Mouse (Mus musculus) adrenal gland, postnatal 14 days (tissue): Measurements from ENCODE around the gene Il17d. TPM values are rescaled to one million over a fixed set of nuclear protein-coding genes. Genes with fewer than 3 reads are reported as not detected.

Source experiments
- DNase-seq: peaks from one replicate; pipeline ENCODE4 v3.0.0; 2021; ENCODE audit warnings: mixed read lengths
- long read RNA-seq, 2 experiments: library from polyadenylated mRNA; stranded (forward); transcript quantifications; one replicate each; pipeline ENCODE4 v2.0.0; 2021
- total RNA-seq: library from RNA; stranded (reverse); gene quantifications from 2 replicates; pipeline ENCODE4 v1.2.3, GENCODE M21; 2021

Il17d gene
- total RNA-seq = 2.0 and 3.7 TPM in 2 replicates
- long read RNA-seq, experiment 1, partial matches to known transcripts = 1 of 1 reads
- long read RNA-seq, experiment 1, other reads (novel, unspliced or antisense) = 0 of 1 reads
- long read RNA-seq, experiment 2 = 0 reads

DNA sequence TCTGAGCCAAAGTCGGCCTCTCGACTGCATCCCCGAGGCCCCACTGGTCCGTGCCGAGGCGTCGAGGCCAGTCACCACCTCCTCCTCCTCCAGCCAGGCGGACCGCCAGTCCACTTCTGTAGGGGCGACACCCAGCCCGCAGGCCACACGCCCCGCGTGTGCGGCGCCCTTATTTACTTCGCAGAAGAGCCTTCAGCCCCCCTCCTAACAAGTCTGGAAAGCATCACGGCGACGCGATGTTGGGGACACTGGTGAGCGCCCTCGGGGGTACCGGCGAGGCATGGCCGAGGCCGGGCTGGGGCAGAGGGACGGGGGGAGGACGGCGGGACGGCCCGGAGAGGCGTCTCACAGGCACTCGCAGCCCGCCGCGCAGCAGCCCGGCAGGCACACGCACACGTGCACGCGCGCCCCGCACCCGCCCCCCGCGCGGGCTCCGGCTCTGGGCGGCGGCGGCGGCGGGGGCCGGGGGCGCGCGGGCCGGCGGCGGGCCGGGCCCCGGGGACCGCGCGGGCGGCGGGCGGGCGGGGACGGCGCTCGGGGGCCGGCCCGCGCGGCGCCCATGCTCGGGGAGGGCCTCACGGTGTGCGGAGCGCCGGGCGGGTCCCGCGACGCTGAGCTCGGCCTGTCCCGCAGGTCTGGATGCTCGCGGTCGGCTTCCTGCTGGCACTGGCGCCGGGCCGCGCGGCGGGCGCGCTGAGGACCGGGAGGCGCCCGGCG lies at the start of gene Il17d:
Gene Il17d (plus strand): TSS at position 107 of the 717 bp plus-strand sequence.
- peak; percentile 63 for DNase-seq

DNA sequence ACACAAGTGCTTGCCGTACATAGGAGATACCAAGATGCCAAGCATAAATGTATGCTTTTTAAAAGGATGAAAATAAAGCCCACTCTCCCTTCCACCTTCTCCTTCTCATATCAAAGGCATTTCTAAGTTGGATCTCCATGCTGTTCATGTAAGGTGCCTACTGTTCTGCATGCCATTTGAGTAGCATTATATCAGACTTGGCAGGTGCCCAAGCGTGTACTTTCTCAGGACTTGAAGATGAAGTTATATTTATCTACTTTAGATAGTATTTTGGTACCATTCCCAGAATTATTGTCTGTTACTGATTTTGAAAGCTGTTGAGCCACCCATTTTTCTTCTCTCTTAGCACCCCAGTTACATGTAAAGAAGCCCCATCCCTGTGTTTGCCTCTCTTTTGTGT lies 49.5 kb upstream of the Il17d start:
- DNase-seq = no peak

DNA sequence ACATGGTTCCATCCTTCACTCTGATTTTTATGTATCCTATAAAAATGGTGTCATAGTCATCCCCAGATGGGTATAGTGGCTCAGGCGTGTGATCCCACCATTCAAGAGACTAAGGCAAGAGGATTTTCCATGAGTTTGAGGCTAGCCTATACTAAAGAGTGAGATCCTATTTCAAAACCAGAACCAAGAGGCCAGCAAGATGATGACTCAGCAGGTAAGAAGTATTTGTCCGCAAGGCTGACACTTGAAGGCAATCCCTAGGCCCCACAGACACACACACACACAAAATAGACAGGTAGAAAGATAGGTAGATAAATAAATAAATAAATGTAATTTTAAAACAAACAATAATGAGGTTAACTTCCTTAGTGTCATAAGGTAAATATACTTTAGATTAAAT lies 42.3 kb upstream of the Il17d start:
- no peak for DNase-seq

DNA sequence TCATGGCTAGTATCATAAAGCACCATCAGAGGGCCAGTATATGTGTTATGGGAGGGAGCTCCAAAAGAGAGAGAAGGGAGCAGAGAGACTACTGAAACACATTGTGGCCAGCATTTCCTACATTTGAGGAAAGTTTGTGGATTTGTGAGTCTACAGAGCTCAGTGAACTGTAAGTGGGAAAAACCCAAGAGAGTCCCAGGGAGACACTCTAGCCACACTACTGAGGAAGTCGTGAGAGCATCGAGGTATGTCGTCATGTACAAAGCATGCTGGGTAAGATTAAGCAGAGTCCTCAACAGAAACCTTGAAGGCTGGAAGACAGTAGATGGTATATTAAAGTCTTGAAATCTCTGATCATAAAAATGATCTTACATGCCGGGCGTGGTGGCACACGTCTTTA lies 40.4 kb upstream of the Il17d start:
- no peak for DNase-seq

DNA sequence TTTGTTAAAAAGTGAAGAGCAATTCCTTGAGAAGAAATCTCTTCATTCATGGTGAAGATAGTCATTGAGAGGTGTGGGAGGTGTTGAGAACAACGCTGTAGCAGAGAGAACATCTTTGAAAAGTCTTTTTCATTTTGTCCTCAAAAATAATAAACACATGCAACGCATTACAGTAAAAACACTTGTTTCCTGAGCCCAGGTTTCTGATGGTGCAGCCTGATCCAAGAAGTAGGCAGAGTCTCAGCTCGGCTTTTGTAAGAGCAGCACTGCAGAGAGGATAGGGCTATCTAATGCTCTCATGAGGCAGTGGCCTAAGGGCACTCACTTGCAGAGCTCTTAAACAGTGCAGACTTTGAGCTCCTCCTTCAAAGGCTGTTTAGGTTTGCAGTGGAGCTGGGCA lies 34.9 kb upstream of the Il17d start:
- no peak for DNase-seq

DNA sequence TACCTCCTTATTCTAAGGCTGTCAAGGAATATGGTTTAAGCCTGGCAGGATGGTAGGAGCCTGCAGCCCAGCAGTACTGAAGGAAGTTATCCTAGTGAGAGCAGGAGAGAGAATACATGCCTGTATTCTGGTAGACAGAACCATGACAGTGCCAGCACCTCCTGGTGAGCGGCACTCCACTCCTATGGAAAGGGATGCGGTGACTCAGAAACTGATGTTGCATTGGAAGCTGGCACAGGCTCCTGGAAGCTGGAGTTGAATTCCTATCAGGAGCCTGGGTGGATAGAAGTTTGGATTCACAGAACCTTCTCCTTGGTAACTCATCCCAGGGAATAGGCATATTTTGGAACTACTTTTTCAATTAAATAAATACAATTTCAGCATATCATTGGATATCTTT lies 30.7 kb upstream of the Il17d start:
- DNase-seq = no peak

DNA sequence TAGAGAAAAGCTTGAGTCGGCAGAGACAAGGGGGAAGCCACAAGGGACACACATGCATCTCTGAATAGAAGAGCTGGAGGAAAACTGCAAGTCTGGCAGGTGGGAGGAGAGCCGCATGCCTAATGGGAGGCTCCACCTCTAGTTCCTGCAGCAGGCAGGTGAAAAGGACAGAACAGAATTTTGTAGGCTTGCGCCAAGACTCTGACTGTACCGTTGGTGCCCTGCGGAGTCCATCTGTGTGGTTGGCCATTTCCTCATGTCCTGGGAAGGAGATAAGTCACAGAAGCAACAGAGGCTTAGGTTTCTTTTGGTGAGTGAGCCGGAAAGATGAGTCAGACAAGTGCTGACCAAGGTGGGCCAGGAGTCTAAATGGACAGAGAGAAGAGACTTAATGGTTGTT lies 20.8 kb upstream of the Il17d start:
- no peak for DNase-seq

DNA sequence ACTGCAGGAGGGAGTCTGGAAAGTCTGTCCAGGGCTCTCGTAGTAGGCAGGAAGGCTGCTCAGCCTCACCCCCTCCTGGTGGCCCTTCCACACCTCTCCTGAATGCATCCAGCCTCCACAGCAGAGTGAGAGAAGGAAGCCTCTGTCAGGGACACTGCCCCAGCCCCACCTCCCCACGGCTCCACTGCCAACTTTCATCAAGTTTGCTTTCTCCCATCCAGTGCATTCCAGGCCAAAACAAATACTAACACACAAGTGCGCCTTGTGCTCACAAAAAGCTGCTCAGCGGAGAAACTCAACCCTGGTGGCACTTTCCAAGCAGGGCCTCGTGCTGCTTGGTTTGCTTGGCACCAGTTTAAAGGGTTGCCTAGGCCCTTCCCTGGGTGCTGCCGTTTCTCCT lies 15.0 kb upstream of the Il17d start:
- DNase-seq = peak; percentile 13

DNA sequence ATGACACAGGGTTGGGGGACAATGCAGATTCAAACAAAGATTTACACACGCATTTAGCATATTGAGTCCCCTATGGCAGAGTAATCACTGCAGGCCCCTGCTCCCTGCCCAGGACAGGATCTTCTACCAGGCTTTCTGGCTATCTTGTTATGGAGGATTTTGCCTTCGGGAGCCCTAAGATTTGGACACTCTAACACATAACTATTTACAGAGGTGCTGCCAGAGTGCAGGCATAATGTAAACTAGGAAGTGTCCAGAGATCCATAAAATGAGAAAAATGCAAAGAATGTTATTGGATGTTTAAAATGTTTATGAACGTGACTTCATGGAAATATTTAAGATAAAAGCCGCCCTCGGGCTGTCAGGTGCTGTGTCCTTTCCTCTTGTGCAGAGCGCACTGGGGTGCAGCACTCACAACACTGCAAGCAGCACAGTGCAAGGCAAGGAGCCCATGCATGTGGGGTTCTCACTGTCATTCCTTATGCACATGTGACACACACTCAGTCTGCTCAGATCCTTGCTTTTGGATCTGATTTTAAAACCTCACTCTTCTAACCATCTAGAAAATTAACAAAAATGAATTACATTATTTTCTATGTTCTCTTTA lies 9.3 kb upstream of the Il17d start:
- DNase-seq = no peak

DNA sequence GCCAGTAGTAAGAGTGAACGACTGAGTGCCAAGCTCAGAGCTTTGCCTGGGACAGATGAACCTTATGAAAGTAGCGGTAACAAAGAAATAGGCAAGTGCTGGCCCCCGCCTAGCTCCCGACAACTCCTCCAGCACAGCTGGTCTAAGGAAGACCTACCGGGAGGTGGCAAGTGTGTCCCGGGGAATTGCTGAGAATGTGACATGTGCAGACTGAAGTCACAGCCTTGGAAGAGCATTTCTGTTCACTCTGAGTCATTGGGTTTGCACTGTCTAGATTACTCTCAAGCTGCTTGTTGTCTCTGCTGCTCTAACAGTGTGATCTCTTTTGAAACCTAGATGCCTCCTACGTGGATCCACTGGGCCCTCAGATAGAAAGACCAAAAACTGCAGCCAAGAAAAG lies 7.6 kb upstream of the Il17d start:
- DNase-seq = no peak

DNA sequence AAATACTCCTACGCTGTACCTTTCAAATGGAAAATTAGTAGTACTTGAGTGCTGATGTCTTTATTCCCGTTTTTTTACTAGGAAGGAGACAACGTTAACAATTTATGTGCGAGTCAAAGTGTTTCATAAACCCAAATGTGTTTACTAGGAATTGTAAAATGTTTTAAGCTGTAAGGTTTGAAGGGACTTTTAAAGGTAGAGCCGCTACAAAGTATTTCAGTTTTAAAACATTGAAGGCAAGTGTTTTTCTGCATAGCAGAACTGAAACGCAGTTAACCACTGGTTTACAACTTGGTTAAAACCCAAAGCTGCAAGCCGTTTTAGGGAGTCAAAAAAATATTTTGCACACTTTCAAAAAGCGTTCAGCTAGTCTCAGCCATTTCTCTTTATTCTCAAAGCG lies 815 bp upstream of the Il17d start:
- no peak for DNase-seq

DNA sequence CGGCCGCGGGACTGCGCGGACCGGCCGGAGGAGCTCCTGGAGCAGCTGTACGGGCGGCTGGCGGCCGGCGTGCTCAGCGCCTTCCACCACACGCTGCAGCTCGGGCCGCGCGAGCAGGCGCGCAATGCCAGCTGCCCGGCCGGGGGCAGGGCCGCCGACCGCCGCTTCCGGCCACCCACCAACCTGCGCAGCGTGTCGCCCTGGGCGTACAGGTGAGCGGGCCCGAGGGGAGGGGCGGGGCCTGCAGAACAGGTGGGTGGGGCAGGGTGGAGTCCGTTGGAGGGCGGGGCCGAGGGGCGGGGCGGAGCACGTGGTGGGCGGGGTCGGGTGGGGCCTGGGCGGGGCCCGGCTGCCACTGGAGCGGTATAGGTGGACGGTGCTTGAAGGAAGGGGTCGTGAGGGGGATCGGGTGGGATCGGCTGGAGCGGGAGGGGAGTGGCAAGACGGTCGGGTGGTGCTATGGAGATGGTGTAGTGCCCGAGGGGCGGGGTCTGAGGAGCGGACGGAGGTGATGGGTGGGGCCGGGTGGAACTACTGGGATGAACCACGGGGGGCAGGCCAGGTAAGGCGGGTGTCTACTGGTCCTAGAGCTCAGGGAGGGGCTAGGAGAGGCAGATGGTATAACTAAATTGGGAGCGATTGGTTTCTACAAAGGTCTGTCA lies 942 bp downstream of the Il17d start:
- DNase-seq = peak; percentile 83

DNA sequence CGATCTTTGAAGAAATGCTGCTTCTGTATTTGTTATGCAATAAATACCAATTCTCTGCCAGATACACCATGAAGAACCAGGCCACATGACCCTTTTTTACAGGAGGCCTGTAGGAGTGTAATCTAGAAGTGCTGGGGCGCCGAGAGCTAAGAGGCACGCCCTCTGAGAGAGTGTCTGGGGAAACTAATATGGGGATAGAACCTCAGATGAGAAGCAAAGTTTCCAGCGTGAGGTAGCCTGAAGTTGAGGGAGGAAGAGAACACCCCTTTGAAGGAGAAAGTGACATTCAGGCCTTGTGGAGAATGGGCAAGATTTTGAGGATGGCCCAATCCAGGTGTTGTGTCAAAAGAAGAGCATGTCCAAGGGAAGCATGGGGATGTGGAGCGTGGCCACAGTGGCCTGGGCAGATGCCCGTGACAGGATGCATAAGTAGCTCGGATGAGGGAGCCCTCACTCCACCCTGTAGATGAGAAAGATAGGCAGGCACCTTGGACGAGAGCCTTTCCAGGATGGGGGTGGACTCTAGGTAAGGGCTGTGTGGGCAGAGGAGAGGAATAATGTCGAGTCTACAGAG lies 1.6 kb downstream of the Il17d start:
- no peak for DNase-seq

DNA sequence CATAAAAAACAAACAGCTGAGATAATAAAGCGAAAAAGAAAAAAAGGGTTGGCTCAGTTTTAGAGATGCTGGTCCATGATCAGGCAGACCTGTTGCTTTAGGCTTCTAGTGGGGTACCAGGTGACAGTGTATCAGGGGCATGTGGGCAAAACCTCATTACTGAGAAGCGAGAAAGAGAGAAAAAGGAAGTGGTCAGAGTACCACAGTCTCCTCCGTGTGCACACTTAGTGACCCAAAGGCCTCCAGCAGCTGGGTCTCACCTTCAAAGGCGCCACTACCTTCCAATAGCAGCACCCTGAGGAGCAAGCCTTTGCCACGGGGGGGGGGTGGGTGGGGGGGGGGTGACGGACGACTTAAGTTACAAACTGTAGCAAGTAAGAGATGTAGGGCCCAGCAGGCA lies 2.5 kb downstream of the Il17d start:
- DNase-seq = no peak

DNA sequence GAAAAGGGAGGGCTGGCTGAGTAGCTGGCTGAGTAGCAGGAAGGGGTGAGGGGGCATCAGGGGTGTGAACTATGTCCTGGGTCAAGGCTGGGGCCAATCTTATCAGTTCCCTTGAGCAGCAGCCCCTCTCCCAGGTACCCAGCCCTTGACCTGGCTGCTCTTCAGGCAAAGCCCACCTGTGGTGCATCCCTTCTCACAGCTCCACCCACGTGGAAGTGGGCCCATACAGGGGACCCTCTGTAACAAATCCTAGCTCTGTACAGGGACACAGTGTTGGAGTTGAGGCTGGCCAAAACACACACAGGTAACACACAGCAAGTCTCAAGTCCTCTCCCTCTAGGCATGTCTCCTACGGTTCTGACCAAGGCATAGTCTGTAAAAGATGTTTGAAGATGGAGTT lies 3.0 kb downstream of the Il17d start:
- DNase-seq = no peak

DNA sequence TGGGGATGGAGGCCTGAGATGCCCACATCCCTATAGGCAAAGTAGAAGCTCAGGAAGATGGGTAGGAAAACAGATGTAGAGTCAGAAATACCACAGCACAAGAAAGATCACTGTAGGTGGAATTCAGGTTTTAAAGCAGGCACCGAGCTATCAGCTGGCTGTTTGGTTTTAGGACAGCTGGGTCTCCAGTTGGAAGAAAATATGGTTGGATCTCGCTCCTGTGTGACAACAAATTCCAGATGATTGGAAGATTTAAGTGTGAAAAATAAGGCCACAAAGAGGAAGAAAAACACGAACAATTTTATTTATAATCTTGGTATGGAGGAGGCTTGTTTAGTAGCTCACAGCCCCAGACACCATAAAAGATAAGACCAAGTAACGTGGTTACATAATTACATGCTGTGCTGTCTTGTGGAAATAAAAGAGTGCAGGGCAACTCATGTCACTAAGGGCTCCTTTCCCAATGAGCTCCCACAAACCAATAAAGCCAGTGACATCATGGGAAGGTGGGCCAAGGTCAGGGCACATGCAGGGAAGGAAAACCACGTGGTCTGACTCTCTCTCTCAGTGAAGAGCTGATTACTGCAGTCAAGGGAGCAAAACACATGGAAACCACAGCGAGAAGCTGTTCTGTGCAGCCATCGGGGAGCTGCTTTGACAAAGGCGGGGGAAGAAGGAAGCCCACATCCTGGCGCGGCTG lies 4.7 kb downstream of the Il17d start:
- DNase-seq = peak; percentile 79

DNA sequence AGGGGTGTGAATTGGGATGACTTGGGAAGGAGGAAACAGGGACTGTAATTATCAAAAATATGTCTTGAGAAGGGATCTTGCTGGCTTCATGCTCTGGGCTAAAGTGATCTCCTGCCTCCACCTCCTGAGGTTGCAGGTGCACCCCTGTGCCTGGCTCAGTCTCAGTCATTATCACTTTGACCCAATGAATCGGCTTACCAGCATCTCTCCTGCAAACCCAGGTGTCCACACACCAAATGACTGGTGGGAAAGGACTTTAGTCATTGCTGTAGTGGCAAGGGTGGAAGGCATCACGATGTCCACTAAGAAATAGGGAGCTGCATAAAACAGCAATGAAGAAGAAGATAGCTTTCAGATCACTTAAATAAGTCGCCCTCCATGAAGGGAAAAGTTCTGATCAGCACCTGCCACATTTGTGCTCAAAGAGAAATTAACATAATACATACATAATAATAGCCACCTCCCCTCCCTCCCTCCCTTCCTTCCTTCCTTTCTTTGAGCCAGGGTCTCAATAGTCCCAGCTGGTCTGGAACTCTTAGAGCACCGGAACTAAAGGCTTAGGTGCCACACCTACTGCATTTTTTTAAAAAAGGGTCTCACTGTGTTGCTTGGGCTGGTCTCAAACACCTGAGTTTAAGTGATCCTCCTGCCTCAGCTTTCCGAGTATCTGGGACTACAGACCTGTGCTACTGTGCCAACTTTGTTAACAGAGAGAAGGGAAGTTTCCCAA lies 5.4 kb downstream of the Il17d start:
- no peak for DNase-seq

DNA sequence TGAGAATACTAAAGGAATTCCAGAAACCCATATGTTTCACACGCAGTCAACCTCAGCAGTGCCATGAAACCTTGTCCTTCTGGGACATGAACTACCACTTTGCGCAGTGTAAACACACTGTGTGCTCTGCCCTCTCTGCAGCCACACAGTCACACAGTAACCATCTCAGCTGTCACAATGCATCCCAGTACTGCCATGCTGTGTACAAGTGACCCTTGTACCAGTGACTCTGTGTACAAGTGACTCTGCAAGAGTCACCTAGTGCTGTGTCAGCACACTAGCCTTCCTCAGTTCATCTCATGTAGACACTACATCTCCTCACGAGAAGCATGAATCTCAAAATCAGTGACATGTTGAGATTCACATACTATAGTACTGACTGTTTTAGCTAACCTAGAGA lies 8.0 kb downstream of the Il17d start:
- no peak for DNase-seq

DNA sequence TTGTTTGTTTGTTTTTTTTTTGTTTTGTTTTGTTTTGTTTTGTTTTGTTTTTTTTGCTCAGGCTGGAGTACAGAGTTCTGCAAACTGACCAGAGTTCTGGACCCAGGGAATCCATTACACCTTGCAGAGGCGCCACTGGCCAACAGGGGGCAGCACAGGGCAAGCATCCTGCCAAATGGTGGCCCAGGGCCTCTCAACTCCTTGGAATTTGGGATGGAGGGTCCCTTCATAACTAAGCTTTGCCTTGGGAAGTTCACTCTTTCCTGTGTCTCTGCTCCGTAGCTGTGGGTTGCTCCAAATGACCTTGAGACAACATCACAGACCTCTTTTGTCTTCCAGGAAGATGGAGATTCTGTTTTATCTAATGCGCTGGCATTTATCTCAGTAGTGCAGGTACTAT lies 8.6 kb downstream of the Il17d start:
- DNase-seq = peak; percentile 84

DNA sequence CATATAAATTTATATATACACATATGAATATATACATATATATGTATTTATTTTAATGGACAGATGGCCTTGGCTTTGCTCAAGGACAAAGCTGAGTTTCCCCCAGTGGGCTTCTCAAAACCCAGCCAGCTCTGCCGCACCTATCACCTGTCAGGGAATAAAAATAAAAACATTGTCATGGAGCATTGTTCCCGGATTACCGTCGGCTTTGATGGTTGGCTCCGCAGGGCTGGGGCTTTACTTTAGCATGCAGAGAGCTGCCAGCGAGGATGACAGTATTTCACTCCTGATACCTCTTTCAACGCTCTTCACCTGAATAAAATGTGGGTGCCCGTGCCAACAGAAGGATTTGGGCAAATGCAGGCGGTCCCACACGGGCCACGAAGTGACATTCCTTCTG lies 9.3 kb downstream of the Il17d start:
- no peak for DNase-seq

DNA sequence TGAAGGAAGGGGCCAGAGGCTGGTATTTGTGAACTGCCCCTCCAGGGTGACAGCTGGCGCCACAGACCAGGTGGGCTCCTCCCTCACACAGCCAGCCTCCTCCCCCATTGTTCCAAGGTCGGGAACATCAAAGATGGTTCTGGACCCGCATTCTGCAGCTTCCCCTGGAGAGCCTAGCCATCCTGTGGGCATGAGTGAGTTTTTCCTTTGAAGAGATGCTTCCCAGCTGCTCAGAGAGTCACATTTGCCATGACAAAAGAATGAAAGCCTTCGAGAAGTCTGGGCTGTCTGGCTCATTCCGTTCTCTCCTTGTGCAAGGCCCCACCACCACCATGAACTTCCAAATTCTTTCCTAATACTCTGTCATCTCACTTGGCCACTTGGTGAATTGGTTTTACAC lies 9.8 kb downstream of the Il17d start:
- no peak for DNase-seq

DNA sequence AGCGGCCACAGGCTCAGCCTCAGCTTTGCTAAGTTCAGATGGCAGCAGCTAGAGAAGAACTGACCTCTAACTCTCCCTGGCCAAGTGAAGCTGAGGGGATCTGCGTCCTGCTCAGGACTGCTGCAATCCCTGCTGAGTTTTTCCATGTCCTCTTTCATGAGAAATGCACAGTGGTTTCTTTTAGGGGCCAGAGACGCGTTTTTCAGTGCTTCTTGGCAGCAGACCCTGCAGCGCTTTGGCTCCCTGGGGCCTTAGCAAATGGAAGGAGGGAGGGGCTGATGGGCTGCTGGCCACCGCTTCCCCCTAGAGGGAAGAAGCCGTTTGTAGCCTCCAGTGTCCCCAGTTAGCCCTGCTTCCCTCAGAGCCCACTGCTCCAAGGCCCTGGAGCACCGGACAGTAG lies 10.4 kb downstream of the Il17d start:
- peak; percentile 63 for DNase-seq
